Mouse (Mus musculus) lung, postnatal 10 days (tissue): ENCODE results near the gene Rplp1.

Experiments used
- DNase-seq: peaks from one replicate; pipeline ENCODE4 v3.0.0; 2021

Rplp1 gene

GRCm38 (mm10) chr9:61911300-61912128 lies 2.8 kb downstream of the Rplp1 start:
- no peak for DNase-seq

GRCm38 (mm10) chr9:61910526-61911256 lies 3.7 kb downstream of the Rplp1 start:
- peak; percentile 63 for DNase-seq

- no peak for DNase-seq
Observed at GRCm38 (mm10) chr9:61909633-61910032, 4.7 kb downstream of the Rplp1 start.

DNA sequence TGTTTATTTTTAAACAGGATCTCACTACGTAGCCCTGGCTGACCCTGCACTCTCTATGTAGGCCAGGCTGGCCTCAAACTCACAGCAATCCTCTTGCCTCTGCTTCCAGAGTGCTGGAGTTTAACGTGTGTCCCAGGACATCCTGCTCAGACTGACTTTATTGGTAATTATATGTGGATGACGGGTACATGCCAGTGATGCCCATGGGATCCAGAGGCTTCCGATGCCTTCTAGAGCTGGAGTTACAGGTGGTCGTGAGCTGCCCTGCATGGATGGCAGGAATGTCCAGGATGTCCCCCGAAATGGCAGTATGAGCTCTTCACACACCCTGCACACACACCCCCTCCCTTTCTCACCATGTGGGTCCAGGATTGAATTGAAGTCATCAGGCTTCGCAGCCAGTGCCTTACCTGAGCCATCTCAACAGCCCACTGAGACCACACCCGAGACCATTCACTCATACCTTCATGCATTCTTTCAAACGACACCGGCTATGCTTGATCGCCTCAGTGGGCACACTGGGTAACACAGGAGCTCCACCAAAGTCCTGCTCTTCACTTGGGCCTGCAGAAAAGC lies 5.4 kb downstream of the Rplp1 start:
- no peak for DNase-seq

- no peak for DNase-seq
Observed at GRCm38 (mm10) chr9:61908341-61908740, 6.0 kb downstream of the Rplp1 start.

- no peak for DNase-seq
Observed at GRCm38 (mm10) chr9:61907621-61908295, 6.6 kb downstream of the Rplp1 start.

GRCm38 (mm10) chr9:61906912-61907311 lies 7.4 kb downstream of the Rplp1 start:
- peak; percentile 64 for DNase-seq

GRCm38 (mm10) chr9:61905576-61905975 lies 8.8 kb downstream of the Rplp1 start:
- DNase-seq, result no peak

DNA sequence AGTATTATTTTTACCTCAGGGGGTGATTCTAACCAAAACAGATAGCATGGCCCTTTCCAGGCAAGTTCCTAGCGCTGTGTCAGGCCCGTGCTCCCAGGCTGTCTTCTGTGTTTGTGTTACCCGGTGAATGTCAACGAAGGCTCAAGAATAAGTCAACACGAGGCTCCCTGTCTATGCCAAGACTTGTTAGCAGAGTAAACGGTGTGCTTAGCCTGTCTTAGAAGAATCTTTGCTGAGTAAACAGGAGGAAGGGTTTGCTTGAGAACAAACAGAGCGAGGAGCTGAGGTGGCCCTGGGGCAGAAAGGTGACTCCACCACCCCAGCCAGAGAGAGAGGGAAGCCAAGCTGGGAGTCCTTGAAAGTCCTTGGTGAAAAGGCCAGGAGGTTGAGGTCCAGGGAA lies 10.1 kb downstream of the Rplp1 start:
- no peak for DNase-seq

- DNase-seq, result peak; percentile 49
Observed at GRCm38 (mm10) chr9:61902445-61902844, 11.9 kb downstream of the Rplp1 start.

DNA sequence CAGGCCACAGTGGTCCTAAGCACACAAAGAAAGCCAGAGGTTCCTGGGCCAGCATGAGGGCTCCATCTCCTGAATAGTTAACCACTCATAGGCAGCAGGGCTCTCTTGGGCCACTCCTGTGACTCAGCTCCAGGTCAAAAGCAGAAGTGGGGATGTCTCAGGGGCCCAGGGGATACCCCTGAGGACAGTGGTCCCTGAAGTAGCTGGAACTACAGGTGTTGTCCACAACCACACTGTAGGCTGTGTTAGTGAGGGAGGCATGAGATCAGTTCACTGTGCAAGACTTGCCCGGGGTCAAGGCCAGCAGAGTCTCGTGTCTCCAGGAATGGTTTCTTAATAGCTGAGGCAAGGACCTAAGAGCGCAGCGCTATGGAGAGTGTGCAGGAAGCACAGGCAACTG lies 12.8 kb downstream of the Rplp1 start:
- DNase-seq, result no peak

DNA sequence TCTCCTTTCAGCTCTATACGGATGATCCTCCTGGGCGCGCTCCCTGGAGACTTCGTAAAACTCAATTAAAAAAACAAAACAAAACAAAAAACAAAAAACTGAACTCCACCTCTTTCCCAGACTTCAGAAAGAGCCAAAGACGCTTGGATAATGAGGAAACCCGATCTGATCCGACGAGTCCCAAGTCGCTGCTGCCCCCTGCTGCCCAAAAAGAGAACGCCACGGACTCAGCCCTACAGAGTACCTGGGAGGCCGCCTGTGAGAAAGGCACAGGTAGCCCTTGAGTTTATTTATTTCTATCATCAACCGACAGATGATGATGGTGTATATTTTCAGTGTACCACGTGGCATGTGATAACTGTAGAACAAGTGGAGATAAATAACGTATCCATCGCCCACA lies 14.5 kb downstream of the Rplp1 start:
- DNase-seq, result peak; percentile 85

DNA sequence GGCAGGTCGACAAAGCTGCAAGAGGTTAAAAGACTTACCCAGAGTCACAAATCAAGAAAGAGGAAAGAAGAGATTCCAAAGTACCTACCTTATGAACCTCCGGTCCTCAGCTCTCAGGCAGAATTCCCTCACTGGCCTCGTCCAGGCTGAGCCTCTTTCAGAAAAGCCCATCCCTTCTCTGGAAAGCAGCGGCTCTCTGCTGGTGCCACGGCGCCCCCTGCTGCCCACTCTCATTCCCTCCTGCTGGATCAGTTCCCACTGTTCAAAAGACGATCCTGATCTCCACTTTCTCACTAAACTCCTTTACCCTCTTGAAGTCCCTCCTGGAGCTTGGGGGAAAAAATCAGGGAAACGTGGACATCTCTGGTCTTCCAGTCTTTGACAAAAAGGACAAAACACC lies 15.9 kb downstream of the Rplp1 start:
- peak; percentile 90 for DNase-seq

DNA sequence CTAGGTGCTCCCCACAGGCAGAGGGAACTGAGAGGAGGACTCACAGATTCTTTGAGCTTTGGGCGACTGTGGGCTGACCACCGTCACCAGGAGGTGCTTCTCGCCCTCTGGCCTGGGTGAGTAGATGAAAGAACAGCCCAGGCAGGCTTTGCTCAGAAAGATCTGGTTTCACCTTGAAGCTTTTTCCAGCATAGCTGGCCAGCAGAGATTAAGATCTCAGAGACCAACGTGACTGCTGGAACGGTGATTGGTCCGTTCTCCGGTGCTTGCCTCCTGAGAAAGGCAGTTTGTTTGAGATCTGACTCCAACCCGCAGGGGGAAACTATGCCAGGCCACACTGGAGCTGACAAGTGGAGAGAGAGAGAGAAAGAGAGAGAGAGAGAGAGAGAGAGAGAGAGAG lies 19.3 kb downstream of the Rplp1 start:
- DNase-seq, result no peak

DNA sequence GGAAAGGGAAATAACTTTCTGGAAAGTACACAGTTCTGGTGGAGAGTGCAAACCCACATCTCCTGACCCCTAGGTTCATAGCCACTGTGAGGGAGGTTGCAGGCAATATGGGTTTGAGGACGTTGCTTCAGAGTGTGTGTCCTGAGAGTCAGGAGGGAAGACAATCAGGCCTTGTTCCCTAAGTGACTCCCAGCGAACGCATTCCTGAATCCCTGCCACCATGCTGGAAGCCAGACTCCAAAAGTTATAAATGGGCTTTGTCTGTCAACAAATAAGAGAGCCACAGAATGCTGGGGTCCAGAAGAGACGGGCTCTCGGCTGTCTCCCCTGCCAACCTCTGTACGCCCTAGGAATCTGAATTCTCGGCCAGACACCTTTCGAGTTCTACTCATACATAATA lies 24.5 kb downstream of the Rplp1 start:
- DNase-seq, result no peak

GRCm38 (mm10) chr9:61887661-61888379 lies 26.5 kb downstream of the Rplp1 start:
- no peak for DNase-seq

DNA sequence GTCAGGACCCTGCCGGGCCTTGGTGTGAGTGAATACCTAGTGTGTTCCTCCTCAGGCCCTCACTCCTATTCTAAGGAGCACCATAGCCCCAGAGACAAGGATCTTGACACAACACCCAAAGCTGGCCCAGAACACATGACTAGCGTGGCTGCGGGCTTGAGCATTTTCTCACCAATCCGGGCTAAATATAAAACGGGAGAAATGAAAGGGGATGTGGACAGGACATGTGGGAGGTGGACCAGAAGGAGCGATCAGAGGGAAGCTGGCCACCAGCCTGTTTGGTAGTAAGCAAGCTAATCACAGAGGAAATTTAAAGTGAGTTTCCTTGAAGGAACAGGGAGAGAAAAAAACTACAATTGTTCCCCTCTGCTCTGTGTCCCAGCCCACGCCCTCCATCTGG lies 28.4 kb downstream of the Rplp1 start:
- no peak for DNase-seq

DNA sequence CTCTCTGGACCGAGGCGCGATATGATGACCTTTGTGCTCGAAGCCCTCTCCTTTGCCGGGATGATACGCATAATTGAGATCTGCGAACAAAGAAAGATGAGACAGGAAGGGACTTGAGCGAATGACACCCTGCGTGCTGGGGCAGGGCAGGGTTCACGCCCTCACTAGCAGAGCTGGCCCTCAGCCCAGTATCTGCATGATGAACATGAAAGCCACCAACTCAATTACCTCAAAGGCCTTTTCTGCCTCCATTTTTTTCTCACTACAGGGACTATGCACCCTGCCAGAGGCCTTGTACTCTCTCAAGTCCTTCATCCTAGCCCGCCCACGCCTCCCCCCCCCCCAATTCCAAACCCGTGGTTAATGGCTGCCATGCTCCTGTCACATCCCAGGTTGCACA lies 29.4 kb downstream of the Rplp1 start:
- no peak for DNase-seq

DNA sequence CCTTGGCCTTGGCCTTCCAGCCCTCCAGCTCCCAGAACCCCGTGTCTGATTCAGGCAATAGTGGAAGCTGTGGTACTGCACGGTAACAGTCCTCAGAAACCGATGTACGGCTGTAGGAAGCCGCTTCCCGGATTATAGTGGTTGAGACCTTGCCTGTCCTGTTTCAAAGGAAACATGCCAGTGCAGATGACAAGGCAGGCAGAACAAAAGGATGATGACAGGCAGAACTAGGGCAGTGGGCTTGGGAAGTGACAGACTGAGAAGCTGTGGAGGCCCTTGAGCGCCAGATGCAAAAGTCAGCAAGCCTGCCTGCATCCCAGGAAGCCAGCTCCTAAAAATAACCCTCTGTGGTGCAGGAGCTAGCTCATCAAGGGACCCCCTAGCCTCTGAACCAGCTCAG lies 30.0 kb downstream of the Rplp1 start:
- DNase-seq, result no peak

DNA sequence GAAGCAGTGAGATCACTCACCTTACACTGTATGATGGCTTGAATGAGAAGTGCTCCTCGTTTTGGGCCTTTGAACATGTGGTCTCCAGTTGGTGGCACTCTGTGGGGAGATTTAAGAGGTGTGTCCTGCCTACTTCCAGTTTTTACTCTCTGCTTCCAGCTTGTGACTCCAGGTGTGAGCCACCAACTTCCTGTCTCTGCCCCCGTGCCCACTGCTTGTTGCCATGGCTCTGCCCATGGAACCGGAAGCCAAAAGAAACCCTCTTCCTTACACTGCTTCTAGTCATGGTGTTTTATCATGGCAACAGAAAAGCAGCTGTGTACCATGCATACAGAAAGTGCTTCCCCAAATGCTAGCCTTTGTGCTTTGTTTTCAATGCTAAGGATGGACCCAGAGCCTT lies 32.2 kb downstream of the Rplp1 start:
- DNase-seq, result no peak

- DNase-seq, result peak; percentile 86
Observed at GRCm38 (mm10) chr9:61878889-61879288, 35.5 kb downstream of the Rplp1 start.

DNA sequence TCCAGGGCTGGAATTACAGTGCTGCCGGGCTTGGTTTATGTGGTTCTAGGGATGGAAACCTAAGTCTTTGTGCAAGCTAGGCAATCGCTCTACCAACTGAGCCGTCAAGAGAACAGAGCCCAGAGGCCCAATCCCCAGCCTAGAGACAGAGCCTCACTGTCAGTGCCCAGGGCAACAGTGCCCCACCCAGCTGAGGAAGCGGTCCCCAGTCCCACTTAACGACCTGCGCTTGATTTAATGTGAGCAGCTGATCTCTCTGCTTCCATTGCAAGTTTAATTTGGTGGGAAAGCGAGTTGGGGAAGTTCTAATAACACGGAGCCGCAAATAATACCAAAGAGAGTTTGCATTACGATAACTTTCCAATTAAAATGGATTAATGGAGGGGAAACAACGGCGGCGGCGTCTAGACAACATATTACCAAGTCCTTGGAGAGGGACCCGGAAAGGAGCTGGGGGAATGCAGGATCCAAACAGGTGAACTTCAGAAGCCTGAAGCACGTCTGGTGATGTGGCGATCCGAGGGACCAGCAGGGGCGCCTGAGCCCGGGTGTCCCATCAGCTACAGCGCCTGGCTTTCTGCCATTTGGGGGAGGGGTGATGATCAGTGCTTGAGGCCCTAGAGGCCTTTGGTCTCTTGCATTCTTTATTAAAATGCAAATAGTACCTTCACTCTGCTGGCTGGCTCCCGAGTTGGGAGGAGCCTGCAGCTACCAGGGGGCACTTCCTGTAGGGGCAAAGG lies 36.8 kb downstream of the Rplp1 start:
- peak; percentile 40 for DNase-seq
